Mouse (Mus musculus) thymus, adult 2 months (tissue): Measurements from ENCODE around the gene Noxa1. TPM values are rescaled to one million over a fixed set of nuclear protein-coding genes. Genes with fewer than 3 reads are reported as not detected.

Experiments
- DNase-seq: peaks from one replicate; pipeline ENCODE4 v3.0.0; 2021
- H3K27ac ChIP-seq: fragments of 200-500 bp; 2 replicates; pipeline ENCODE4 v1.5.1; 2012; ENCODE audit warnings: low read length, control low read depth; ENCODE audit not compliant: control insufficient read depth, insufficient read depth
- H3K27me3 ChIP-seq: fragments of 200-500 bp; 2 replicates; pipeline ENCODE4 v1.6.1; 2012; ENCODE audit warnings: mild to moderate bottlenecking, low read length, moderate library complexity, mixed read lengths; ENCODE audit not compliant: control insufficient read depth, insufficient read depth
- H3K36me3 ChIP-seq: fragments of 200-500 bp; 2 replicates; pipeline ENCODE4 v1.6.1; 2012; ENCODE audit warnings: mild to moderate bottlenecking, low read length, moderate library complexity; ENCODE audit not compliant: control insufficient read depth, insufficient read depth
- H3K4me1 ChIP-seq: fragments of 200-500 bp; replicated peaks from 2 replicates; pipeline ENCODE4 v1.6.1; 2012; ENCODE audit warnings: low read length; ENCODE audit not compliant: control insufficient read depth, insufficient read depth
- H3K4me3 ChIP-seq: fragments of 200-500 bp; 2 replicates; pipeline ENCODE4 v1.5.1; 2012; ENCODE audit warnings: mild to moderate bottlenecking, low read length, control low read depth, moderate library complexity; ENCODE audit not compliant: control insufficient read depth, insufficient read depth
- CTCF ChIP-seq: fragments of 200-500 bp; IDR thresholded peaks from 2 replicates; pipeline ENCODE4 v1.5.1; 2012; ENCODE audit warnings: mild to moderate bottlenecking, control low read depth, low read length, moderate library complexity, borderline replicate concordance; ENCODE audit not compliant: control insufficient read depth, poor library complexity, insufficient read depth; ENCODE audit errors: extremely low read depth
- POLR2A ChIP-seq: fragments of 200-500 bp; IDR thresholded peaks from 2 replicates; pipeline ENCODE4 v1.6.1; 2012; ENCODE audit warnings: mild to moderate bottlenecking, low read length, control low read depth, moderate library complexity; ENCODE audit not compliant: control insufficient read depth, poor library complexity, insufficient read depth; ENCODE audit errors: extremely low read depth
- WGBS: fragments of 180-500 bp; shearing (Covaris S2); methylation state at CpG from one replicate; pipeline ENCODE4 v1.1.7; 2018; 5-methylcytosine and 5-hydroxymethylcytosine counted together
- polyA plus RNA-seq: library from polyadenylated mRNA; depleted of rRNA; stranded (reverse); fragments of >200 nt; gene quantifications from 2 replicates; pipeline ENCODE4 v1.2.3, GENCODE M21; 2012

The Noxa1 gene
- polyA plus RNA-seq, 1 experiment, result 0.44 TPM

- WGBS, result 97% methylated on average over 5 of the region's 5 CpGs
Measured at GRCm38 (mm10) chr2:25085571-25085970, 9.4 kb downstream of the Noxa1 start.

GRCm38 (mm10) chr2:25083697-25084096 lies 11.3 kb downstream of the Noxa1 start:
- Histone ChIP-seq H3K36me3 (no peaks in the 10 kb centered on the region), H3K4me1 (no peaks in the 10 kb centered on the region), H3K27me3 (no peaks in the 10 kb centered on the region), H3K4me3 (no peak overlapping the region), H3K27ac (no peak overlapping the region)
- no peak for DNase-seq
- 83% methylated on average over 4 of the region's 4 CpGs for WGBS
- TF ChIP-seq POLR2A (no peak), CTCF (no peak)

More at GRCm38 (mm10) chr2:25085571-25085970, 9.4 kb downstream of the Noxa1 start:
- Histone ChIP-seq H3K27me3 (no peaks in the 10 kb centered on the region), H3K36me3 (no peaks in the 10 kb centered on the region), H3K4me1 (no peaks in the 10 kb centered on the region), H3K4me3 (no peak overlapping the region), H3K27ac (no peak overlapping the region)
- no peak for DNase-seq
- TF ChIP-seq CTCF (no peak), POLR2A (no peak)

DNA sequence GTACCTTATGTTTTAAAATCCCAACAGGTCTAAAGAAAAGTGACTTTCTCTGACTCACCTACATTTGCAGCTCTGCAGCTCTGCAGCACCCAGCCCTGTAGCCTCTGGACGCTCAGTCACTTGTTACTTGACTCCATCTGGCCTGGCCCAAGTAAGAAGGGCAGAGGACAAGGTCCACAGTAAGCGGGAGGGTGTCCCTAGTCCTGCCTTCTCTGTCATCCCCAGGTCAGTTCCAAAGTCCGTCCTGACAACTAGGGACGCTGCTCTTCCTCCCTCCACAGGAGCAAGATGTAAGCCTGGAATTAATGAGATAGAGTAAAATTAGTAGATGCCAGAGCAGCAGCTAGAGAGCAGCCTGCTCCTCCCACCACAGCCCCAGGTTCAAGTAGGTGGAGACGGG lies 14.9 kb downstream of the Noxa1 start, which contains the start of gene Entpd8:
TSS of gene Entpd8 (plus strand) at position 229 of the 400 bp plus-strand sequence.
- H3K4me1 ChIP-seq, result no peaks in the 10 kb centered on the region
- no peaks in the 10 kb centered on the region for H3K27me3 ChIP-seq
- 86% methylated on average over 5 of the region's 5 CpGs for WGBS
- H3K4me3 ChIP-seq, result no peak within 1 kb of the TSS
- H3K27ac ChIP-seq, result no peak within 1 kb of the TSS
- no peaks in the 10 kb centered on the region for H3K36me3 ChIP-seq
- DNase-seq, result no peak
- TF ChIP-seq CTCF, result no peak
- TF ChIP-seq POLR2A, result no peak

DNA sequence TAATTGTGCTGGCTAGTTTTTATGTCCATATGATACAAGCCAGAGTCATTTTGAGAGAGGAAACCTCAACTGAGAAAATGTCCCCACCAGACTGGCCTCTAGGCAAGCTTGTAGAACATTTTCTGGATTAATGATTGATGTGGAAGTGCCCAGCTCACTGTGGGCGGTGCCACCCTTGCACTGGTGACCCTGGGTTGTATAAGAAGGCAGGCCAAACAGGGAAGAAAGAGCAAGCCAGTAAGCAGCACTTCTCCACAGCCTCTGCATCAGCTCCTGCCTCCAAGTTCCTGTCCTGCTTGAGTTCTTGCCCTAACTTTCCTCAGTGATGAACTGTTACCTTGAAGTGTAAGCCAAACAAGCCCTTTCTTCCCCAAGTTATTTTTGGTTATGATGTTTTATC lies 16.0 kb downstream of the Noxa1 start:
- H3K4me1 ChIP-seq, result no peaks in the 10 kb centered on the region
- H3K27me3 ChIP-seq, result no peaks in the 10 kb centered on the region
- WGBS, result 89% methylated on average over 1 of the region's 1 CpGs
- H3K4me3 ChIP-seq, result no peak overlapping the region
- no peaks in the 10 kb centered on the region for H3K36me3 ChIP-seq
- no peak for DNase-seq
- TF ChIP-seq POLR2A (no peak), CTCF (no peak)
- no peak overlapping the region for H3K27ac ChIP-seq

DNA sequence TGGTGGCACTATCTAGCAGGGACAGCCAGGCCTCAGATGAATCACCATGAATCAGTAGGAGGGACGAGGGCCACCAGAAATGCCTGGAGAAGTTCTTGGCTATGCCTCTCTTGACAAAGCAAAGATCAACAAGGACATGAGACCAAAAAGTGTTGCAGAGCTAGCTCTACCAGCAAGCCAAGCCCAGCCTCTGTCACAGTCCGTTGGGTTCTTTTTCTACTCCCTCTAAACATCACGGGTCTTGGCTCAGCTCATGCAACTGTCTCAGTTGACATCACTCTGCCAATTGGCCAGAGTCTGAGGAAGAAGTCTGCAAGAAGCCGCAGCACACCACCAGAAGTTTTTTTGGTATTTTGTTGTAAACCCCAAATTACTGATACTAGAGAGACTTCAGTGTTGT lies 19.4 kb downstream of the Noxa1 start:
- TF ChIP-seq CTCF (no peak), POLR2A (no peak)
- Histone ChIP-seq H3K36me3 (no peaks in the 10 kb centered on the region), H3K27me3 (no peaks in the 10 kb centered on the region), H3K4me1 (no peaks in the 10 kb centered on the region), H3K4me3 (no peak overlapping the region), H3K27ac (no peak overlapping the region)
- DNase-seq, result no peak
- 87% methylated on average over 4 of the region's 4 CpGs for WGBS

- Histone ChIP-seq H3K4me1 (no peaks in the 10 kb centered on the region), H3K36me3 (no peaks in the 10 kb centered on the region), H3K4me3 (no peak overlapping the region), H3K27ac (no peak overlapping the region), H3K27me3 (no peaks in the 10 kb centered on the region)
- WGBS, result 92% methylated on average over 4 of the region's 4 CpGs
- DNase-seq, result no peak
- no peak for TF ChIP-seq CTCF
- TF ChIP-seq POLR2A, result no peak
Measured at GRCm38 (mm10) chr2:25072398-25072797, 22.6 kb downstream of the Noxa1 start.

DNA sequence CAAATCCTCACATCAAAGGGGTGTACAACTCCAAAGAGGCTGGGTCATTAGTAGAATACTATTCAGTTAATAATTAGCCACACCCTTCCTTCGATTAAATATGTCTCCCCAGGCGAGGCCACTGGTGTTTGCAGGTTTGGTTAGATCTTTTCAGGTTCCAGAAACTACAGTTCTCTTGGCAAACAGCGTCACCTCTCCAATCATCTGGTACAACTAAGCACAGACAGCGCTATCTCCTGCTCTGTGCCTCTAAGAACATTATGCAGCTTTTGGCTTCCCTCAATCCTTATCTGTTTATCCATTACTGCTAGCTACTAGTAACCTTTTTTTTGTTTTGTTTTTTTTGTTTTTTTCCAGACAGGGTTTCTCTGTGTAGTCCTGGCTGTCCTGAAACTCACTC lies 25.4 kb downstream of the Noxa1 start:
- H3K4me3 ChIP-seq, result no peak overlapping the region

More for the DNA sequence above, 25.4 kb downstream of the Noxa1 start:
- no peak for DNase-seq
- Histone ChIP-seq H3K36me3 (no peaks in the 10 kb centered on the region), H3K4me1 (no peaks in the 10 kb centered on the region), H3K27ac (no peak overlapping the region), H3K27me3 (no peaks in the 10 kb centered on the region)
- no peak for TF ChIP-seq POLR2A
- no peak for TF ChIP-seq CTCF
- WGBS, result 94% methylated on average over 4 of the region's 4 CpGs
